Mouse (Mus musculus): ENCODE measurements around the gene Rexo2.

Rexo2 gene

GRCm38 (mm10) chr9:48473131-48473530 is 7.3 kb downstream of the Rexo2 start:
- CTCF ChIA-PET: no interaction called here

DNA sequence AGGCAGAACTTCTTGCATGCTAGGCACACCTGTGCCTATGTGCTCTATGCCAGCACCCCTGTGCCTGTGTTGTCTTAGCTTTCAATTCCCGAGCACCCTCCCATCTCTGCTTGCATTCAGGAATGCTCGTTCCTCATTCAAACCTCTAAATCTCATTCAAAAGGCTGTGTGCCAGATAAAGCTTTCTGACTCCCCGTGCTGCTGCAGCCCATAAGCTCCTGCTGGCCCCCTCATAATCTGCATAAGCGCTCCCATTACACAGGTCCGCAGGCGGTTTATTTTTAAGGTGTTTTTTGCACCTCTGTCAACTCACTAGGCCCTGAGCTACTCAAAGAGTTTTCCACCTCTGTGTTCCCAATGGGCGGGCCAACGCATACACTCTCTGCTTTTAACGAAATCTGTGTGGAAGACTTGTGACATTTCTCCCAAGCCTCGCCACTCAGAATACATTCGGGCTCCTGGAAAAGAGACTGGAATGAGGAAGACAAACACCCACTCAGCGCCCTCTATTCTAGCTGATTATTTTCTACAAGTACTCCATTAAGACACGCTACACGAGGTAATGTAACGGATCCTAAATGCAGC is 7.9 kb downstream of the Rexo2 start:
- CTCF ChIA-PET: no interaction called here

DNA sequence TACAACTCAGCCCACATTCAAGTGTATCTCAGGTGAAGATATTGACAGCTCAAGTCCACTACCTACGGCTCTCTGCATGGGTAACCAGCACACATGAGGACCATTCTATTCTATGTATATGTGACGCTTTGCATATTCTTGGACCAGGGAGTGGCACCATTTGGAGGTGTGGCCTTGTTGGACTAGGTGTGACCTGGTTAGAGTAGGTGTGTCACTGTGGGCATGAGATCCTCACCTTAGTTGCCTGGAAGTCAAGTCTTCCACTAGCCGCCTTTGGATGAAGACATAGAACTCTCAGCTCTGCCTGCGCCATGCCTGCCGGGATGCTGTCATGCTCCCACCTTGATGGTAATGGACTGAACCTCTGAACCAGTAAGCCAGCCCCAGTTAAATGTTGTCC is 13.0 kb downstream of the Rexo2 start:
- CTCF ChIA-PET: interaction anchor here (1.0 kb wide), 1 partner anchor 25 kb away, joined by 5 read pairs; no protein-coding TSS in a partner anchor

DNA sequence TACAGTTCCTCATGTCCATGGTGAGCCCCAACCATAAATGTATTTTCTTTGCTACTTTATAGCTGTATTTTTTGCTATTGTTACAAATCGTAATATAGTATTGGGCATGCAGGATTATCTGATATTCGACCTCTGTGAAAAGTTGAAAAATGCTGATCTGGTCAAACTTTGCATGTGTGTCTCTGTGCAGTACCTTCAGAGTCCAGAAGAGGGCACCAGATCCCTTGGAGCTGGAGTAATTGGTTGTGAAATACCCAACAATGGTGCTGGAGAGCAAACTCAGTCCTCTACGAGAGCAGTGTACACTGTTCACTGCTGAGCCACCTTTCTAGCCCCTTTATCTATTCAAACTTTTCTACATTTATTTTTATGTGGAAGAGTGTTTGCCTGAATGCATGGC is 13.6 kb downstream of the Rexo2 start:
- CTCF ChIA-PET: interaction anchor here (0.7 to 1.0 kb wide), 3 partner anchors 25 to 196 kb away, joined by 3 to 5 read pairs (median 4); partner anchors contain the start of gene Gm5617

GRCm38 (mm10) chr9:48465671-48466070 is 14.8 kb downstream of the Rexo2 start:
- CTCF ChIA-PET: interaction anchor here (0.7 to 1.2 kb wide), 2 partner anchors 158 to 199 kb away, joined by 3 to 6 read pairs; no protein-coding TSS in a partner anchor

DNA sequence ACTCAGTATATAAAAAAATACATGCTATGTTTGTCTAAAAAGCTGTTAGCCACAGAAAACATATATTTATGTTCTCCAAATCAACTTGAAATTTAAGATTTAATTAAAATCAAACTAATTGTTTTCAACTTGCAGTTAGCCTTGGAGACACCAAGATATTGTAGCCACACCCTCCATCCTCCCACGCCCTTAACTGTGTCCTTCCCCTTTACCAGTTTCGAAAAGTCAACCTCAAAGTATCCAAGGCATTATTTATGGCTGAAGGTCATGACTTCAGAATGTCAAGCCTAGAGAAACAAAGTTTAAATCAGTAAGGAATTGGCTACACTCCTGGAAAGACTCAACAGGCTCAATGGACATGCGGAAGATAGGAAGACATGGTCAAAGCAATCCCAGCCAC is 18.9 kb downstream of the Rexo2 start:
- CTCF ChIA-PET: interaction anchor here (0.6 kb wide), 1 partner anchor 85 kb away, joined by 3 read pairs; no protein-coding TSS in a partner anchor

GRCm38 (mm10) chr9:48460720-48461119 is 19.7 kb downstream of the Rexo2 start:
- CTCF ChIA-PET: interaction anchor here (0.6 kb wide), 2 partner anchors 84 to 183 kb away, joined by 3 read pairs; no protein-coding TSS in a partner anchor

DNA sequence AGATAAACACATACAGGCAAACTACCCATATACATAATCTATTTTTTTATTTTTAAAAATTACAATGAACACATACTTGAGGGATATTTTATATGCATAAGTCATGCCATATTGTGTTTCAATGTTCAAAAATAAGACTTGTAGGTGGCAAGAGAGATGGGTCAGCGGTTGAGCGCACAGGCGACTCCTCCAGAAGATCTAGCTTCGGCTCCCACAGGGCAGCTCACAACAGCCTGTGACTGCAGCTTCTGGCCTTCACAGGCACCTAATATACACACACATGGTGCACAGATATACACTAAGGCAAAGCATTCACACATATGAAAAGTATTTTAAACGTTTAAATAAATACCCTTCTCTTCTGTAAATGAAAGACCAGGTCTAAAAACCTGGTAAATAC is 21.0 kb downstream of the Rexo2 start:
- CTCF ChIA-PET: interaction anchor here (0.5 kb wide), 1 partner anchor 168 kb away, joined by 3 read pairs; no protein-coding TSS in a partner anchor

- CTCF ChIA-PET: interaction anchor here (0.5 kb wide), 1 partner anchor 167 kb away, joined by 3 read pairs; no protein-coding TSS in a partner anchor
These were observed 21.5 kb downstream of the Rexo2 start for GRCm38 (mm10) chr9:48458879-48459278.

DNA sequence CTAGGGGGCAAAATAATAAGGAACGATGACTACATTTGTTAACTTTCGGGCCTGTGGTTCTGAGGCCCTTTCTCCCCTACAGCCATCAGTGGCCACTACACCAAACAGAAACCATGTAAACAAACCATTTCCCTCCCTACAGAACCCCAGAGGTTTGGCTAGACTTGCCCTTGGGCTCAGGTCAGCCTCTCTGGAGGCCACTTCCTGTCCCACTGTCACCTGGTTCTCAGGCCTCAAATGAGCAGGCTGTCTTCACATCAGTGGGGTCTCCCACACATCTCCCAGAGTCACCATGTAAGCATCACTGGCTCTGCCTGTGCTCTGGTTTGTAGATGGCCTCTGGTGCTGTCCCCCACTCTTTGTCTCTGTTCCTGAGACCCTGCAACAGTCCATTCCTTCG is 24.5 kb downstream of the Rexo2 start:
- CTCF ChIA-PET: no interaction called here

DNA sequence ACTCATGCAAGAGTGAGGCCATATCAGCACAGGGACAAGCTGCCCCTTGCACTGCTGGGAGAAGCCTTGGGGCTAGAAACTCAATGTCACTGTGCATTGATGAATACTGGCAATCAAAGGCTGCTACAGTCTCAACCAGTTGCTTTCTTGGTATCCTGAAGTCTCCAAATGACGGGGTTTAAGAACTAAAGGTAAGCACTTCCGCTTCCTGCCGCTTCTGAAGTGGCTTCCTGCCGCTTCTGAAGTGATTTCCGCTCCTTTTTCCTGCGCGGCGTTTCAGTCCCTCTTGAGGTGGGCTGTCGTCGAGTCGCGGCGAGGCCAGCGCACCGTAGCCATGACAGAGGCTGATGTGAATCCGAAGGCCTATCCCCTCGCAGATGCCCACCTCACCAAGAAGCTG is 30.4 kb downstream of the Rexo2 start:
- CTCF ChIA-PET: no interaction called here

DNA sequence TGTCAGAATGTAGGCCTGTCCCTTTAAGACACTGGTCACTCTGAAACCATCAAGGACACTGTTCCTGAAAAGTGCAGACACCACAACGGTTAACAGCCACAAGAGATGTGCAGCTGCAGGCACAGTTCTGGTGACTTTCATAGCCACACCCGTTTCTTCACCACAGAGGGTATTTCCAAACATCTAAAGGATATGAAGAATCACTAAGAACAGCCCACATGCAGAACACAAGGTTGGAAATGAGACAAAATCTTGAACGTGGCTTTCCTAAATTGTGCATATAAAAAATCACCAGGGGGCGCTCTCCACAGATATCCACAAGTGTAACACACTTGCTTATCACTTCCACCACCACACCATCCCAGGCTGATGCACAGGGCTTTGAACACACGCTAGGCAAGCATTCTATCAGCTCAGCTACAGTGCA is 32.6 kb downstream of the Rexo2 start:
- CTCF ChIA-PET: interaction anchor here (0.5 to 1.3 kb wide), 3 partner anchors 17 to 180 kb away, joined by 3 to 7 read pairs (median 7); no protein-coding TSS in a partner anchor

- CTCF ChIA-PET: interaction anchor here (0.5 to 1.3 kb wide), 3 partner anchors 27 to 220 kb away, joined by 3 read pairs; no protein-coding TSS in a partner anchor
These were observed 35.6 kb downstream of the Rexo2 start for GRCm38 (mm10) chr9:48444821-48445220.

DNA sequence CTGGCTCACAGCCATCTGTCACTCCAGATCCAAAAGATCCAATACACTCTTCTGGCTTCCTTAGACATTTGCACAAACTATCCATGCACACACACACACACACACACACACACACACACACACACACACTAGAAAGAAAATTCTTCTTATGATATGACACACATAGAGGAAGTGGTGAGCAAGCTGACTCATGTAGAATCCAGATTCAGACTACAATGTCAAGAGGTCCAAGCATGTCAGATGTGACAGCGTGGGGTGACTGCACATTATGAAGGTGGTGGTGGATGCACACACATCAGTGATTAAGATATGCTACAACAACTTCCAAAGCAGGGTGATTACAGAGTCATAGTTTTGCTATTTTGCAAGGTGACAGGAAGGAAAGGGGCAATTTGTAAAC is 36.5 kb downstream of the Rexo2 start:
- CTCF ChIA-PET: interaction anchor here (0.9 to 1.3 kb wide), 2 partner anchors 22 to 26 kb away, joined by 3 to 8 read pairs; no protein-coding TSS in a partner anchor

DNA sequence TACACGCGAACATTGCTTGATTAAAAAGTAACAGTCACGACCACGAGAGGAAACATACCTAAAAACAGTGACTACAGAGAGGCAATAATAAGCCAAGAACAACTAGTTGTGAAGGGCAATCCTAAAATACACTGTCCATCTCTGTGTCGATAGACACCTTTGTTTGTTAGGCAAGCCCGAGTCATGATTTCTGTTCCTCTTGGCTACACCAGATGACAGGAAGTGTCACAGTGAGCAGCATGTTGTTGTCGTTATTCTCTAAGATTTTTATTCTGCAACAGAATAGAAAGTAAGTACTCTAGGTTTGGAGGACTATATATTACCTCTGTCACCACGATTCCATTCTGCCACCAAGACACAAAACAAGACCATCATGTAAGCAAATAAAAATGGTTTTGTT is 48.0 kb downstream of the Rexo2 start:
- CTCF ChIA-PET: interaction anchor here (0.6 kb wide), 1 partner anchor 57 kb away, joined by 8 read pairs; no protein-coding TSS in a partner anchor

DNA sequence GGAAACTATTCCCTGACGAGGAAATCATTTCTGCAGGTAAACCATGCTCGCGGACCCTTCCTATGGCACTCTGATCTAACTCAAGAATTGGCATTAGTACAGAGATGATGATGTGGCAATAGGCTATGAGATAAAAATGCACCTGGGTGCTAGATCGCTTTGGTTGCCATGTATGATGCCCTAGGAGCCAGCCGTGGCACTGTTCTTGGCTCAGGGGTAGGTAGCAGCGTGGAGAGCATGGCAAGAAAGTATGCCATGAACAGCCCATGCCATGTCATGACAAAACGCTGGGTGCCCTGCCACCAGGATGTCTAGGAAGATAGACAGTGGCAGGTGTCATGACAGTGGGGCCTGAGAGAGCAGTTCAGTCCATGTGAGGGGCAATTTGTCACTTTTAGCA is 53.2 kb downstream of the Rexo2 start:
- CTCF ChIA-PET: no interaction called here

- CTCF ChIA-PET: no interaction called here
These were observed 57.2 kb downstream of the Rexo2 start for GRCm38 (mm10) chr9:48423256-48423655.

DNA sequence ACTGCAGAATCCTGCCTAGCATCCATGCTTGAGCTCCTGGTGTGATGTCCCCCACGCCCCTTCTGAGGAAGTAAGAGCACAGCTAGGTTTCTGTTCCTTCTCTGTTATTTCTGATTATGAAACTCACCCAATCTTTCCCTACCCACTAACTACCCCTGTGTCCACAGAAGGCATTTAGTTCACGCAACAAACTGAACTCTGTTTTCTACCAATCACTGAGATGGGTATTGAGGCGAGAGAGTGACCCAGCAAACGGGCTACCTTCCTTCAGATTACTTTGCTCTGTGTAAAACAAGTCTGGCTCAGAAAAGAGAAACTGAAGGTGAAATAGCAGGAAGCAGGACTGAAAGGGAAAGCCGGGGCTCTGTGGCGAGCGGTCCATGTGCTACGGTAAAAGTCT is 58.0 kb downstream of the Rexo2 start:
- CTCF ChIA-PET: no interaction called here

GRCm38 (mm10) chr9:48421561-48421960 is 58.9 kb downstream of the Rexo2 start:
- CTCF ChIA-PET: interaction anchor here (0.7 to 0.9 kb wide), 2 partner anchors 22 to 68 kb away, joined by 3 to 8 read pairs; partner anchors contain the start of gene Nxpe2

- CTCF ChIA-PET: interaction anchor here (0.7 to 0.9 kb wide), 2 partner anchors 22 to 68 kb away, joined by 3 to 8 read pairs; partner anchors contain the start of gene Nxpe2
These were observed 59.4 kb downstream of the Rexo2 start for GRCm38 (mm10) chr9:48421029-48421428.

DNA sequence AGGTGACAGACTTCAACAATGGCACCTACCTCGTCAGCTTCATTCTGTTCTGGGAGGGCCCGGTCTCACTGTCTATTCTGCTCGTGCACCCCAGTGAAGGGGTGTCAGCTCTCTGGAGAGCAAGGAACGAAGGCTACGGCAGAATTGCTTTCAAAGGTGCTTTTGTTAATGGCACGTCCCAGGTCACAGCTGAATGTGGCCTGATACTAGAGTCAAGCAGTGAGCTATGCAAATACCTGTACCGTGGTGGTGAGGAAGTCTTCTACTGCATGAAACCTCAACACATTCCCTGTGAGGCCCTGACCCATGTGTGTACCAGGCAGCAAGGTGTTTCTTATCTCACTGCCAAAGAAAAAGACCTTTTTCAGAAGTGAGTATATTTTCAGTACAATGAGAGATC is 60.0 kb downstream of the Rexo2 start:
- CTCF ChIA-PET: no interaction called here

DNA sequence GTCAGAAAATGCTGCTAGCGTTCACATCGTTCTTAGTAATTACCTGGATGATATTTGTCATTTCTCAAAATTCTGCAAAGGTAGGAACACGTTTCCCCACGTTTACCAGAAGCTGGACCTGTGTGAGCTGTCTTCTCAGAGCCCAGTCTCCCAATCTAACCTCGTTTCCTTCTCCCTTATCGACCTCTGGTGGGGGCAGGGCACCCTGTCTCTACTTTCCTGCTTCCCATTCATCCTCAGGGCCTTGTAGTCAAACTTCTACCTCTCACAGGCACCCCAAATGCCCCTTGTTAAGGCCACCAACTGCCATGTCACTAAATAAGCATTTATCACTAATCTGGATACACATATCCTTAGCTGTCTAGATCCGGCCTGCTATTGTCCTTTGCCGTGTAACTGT is 61.6 kb downstream of the Rexo2 start:
- CTCF ChIA-PET: interaction anchor here (0.6 kb wide), 1 partner anchor 77 kb away, joined by 3 read pairs; no protein-coding TSS in a partner anchor
